Mouse (Mus musculus) CH12.LX (cell line): ENCODE measurements around the gene Tnik. TPM values are rescaled to one million over a fixed set of nuclear protein-coding genes. Genes with fewer than 3 reads are reported as not detected.

Experiments used
- DNase-seq: peaks from one replicate; pipeline ENCODE4 v3.0.0-alpha.2; 2013; ENCODE audit errors: extremely low read depth
- H3K27ac ChIP-seq: 2 replicates; pipeline ENCODE4 v1.5.1; 2012; ENCODE audit warnings: low read depth, mild to moderate bottlenecking, control low read depth, moderate library complexity; ENCODE audit not compliant: insufficient read depth
- H3K27me3 ChIP-seq: replicated peaks from 2 replicates; pipeline ENCODE3; 2012; ENCODE audit warnings: inconsistent platforms
- H3K36me3 ChIP-seq, 2 experiments: replicated peaks in 1 of 2; 2 replicates each; pipeline versions ENCODE3 to v1.6.1; 2012; ENCODE audit warnings: inconsistent platforms in 1 of 2, low read length in 1 of 2, mild to moderate bottlenecking in 1 of 2, mixed read lengths in 1 of 2, moderate library complexity in 1 of 2; ENCODE audit not compliant: control insufficient read depth in 1 of 2, insufficient read depth in 1 of 2
- H3K4me1 ChIP-seq, 2 experiments: 2 replicates each; pipeline ENCODE4 v1.6.1; 2012; ENCODE audit warnings: inconsistent platforms in 1 of 2, moderate library complexity in 1 of 2; ENCODE audit not compliant: insufficient read depth in 2 of 2, control insufficient read depth in 1 of 2
- H3K4me2 ChIP-seq: 2 replicates; pipeline ENCODE4 v1.6.1; 2012; ENCODE audit warnings: low read depth, mild to moderate bottlenecking, control low read depth; ENCODE audit not compliant: poor library complexity, insufficient read depth, severe bottlenecking
- H3K4me3 ChIP-seq, 3 experiments: fragments of 150-350 bp in 1 of 3; sonication (generic) in 1 of 3; replicated peaks in 1 of 3; 2 replicates each; pipeline versions ENCODE3 to v1.5.1; 2011 to 2012; ENCODE audit warnings: low read depth in 2 of 3, low read length in 2 of 3, mild to moderate bottlenecking in 2 of 3, moderate library complexity in 2 of 3, control low read depth in 1 of 3, improper control_type of control experiment in 1 of 3, inconsistent platforms in 1 of 3, mixed read lengths in 1 of 3; ENCODE audit not compliant: poor library complexity in 1 of 3
- H3K79me2 ChIP-seq: replicated peaks from 2 replicates; pipeline ENCODE4 v1.6.1; 2012; ENCODE audit warnings: mild to moderate bottlenecking, moderate library complexity; ENCODE audit not compliant: control insufficient read depth, poor library complexity, insufficient read depth, severe bottlenecking; ENCODE audit errors: extremely low read depth
- H3K9ac ChIP-seq: 2 replicates; pipeline ENCODE4 v1.6.1; 2012; ENCODE audit warnings: low read depth, mild to moderate bottlenecking, control low read depth, moderate library complexity; ENCODE audit not compliant: insufficient read depth
- H3K9me3 ChIP-seq: replicated peaks from 2 replicates; pipeline ENCODE3; 2012; ENCODE audit warnings: low read length, inconsistent platforms, mixed read lengths
- CHD1 ChIP-seq: IDR thresholded peaks from 2 replicates; pipeline ENCODE4 v1.6.1; 2012; ENCODE audit warnings: low read depth, low read length, improper control_type of control experiment, inconsistent platforms
- CHD2 ChIP-seq: IDR thresholded peaks from 2 replicates; pipeline ENCODE4 v1.6.1; 2011; ENCODE audit warnings: low read length, improper control_type of control experiment
- ELF1 ChIP-seq: IDR thresholded peaks from 2 replicates; pipeline ENCODE4 v1.6.1; 2014; ENCODE audit warnings: low read depth, mild to moderate bottlenecking, inconsistent platforms, low read length, improper control_type of control experiment
- ETS1 ChIP-seq: conservative IDR thresholded peaks from 2 replicates; pipeline ENCODE4 v1.6.1; 2012; ENCODE audit warnings: low read depth, mild to moderate bottlenecking, inconsistent platforms, low read length, improper control_type of control experiment, moderate library complexity
- HCFC1 ChIP-seq: IDR thresholded peaks from 2 replicates; pipeline ENCODE4 v1.6.1; 2012; ENCODE audit warnings: low read depth, mild to moderate bottlenecking, inconsistent platforms, low read length, improper control_type of control experiment
- JUN ChIP-seq: IDR thresholded peaks from 2 replicates; pipeline ENCODE4 v1.6.1; 2011; ENCODE audit warnings: low read depth, mild to moderate bottlenecking, low read length, improper control_type of control experiment, moderate library complexity; ENCODE audit not compliant: insufficient read depth
- MAX ChIP-seq: IDR thresholded peaks from 2 replicates; pipeline ENCODE4 v1.6.1; 2011; ENCODE audit warnings: low read length, improper control_type of control experiment
- MEF2A ChIP-seq: IDR thresholded peaks from 2 replicates; pipeline ENCODE4 v1.6.1; 2014; ENCODE audit warnings: low read depth, mild to moderate bottlenecking, inconsistent platforms, low read length, improper control_type of control experiment, borderline replicate concordance
- MXI1 ChIP-seq: IDR thresholded peaks from 2 replicates; pipeline ENCODE4 v1.6.1; 2011; ENCODE audit warnings: mild to moderate bottlenecking, low read depth, low read length, improper control_type of control experiment
- MYC ChIP-seq: IDR thresholded peaks from 2 replicates; pipeline ENCODE4 v1.6.1; 2011; ENCODE audit warnings: low read depth, mild to moderate bottlenecking, improper control_type of control experiment, low read length
- PAX5 ChIP-seq: IDR thresholded peaks from 2 replicates; pipeline ENCODE4 v1.6.1; 2012; ENCODE audit warnings: low read length, inconsistent platforms, mixed read lengths
- POLR2A ChIP-seq: IDR thresholded peaks from 2 replicates; pipeline ENCODE4 v1.6.1; 2011; ENCODE audit warnings: low read depth, mild to moderate bottlenecking, improper control_type of control experiment, low read length
- RCOR1 ChIP-seq: conservative IDR thresholded peaks from 2 replicates; pipeline ENCODE4 v1.6.1; 2012; ENCODE audit warnings: low read depth, mild to moderate bottlenecking, inconsistent platforms, low read length, improper control_type of control experiment
- USF1 ChIP-seq: IDR thresholded peaks from 2 replicates; pipeline ENCODE4 v1.6.1; 2014; ENCODE audit warnings: low read depth, mild to moderate bottlenecking, inconsistent platforms, low read length, improper control_type of control experiment
- USF2 ChIP-seq: conservative IDR thresholded peaks from 2 replicates; pipeline ENCODE4 v1.6.1; 2011; ENCODE audit warnings: low read depth, low read length, improper control_type of control experiment
- ZC3H11A ChIP-seq: IDR thresholded peaks from 2 replicates; pipeline ENCODE4 v1.6.1; 2012; ENCODE audit warnings: low read depth, mild to moderate bottlenecking, inconsistent platforms, low read length, improper control_type of control experiment
- ZKSCAN1 ChIP-seq: IDR thresholded peaks from 2 replicates; pipeline ENCODE4 v1.6.1; 2012; ENCODE audit warnings: low read depth, inconsistent platforms, low read length, improper control_type of control experiment, borderline replicate concordance
- dilution Hi-C: fragments of 300-500 bp; cut with MboI; formaldehyde crosslinking; loops from 2 replicates; pipeline ENCODE4 v1.14.3; 2020; ENCODE audit warnings: low sequenced_read_pairs; ENCODE audit not compliant: extremely low pct_unique_long_range_greater_than_20kb, extremely low pct_ligation_motif_present
- in situ Hi-C: fragments of 300-500 bp; cut with MboI; formaldehyde crosslinking; loops from 3 replicates; pipeline ENCODE4 v1.14.3; 2019; ENCODE audit warnings: low sequenced_read_pairs, low pct_ligation_motif_present, low pct_unique_long_range_greater_than_20kb, mixed read lengths
- polyA plus RNA-seq: library from polyadenylated mRNA; unstranded; fragments of >175 nt; gene quantifications from 2 replicates; pipeline ENCODE4 v1.2.1, GENCODE M21; 2012; ENCODE audit warnings: low read depth; ENCODE audit not compliant: insufficient read length
- total RNA-seq, 2 experiments: library from RNA; depleted of rRNA; stranded (reverse); fragments of 300-350 nt in 1 of 2; fragments of >200 nt in 1 of 2; gene quantifications; 2 replicates each; pipeline ENCODE4 v1.2.3; 2012 to 2014

Gene Tnik
- total and polyA plus RNA-seq, 3 experiments = 0.08 TPM; not detected in 2

DNA sequence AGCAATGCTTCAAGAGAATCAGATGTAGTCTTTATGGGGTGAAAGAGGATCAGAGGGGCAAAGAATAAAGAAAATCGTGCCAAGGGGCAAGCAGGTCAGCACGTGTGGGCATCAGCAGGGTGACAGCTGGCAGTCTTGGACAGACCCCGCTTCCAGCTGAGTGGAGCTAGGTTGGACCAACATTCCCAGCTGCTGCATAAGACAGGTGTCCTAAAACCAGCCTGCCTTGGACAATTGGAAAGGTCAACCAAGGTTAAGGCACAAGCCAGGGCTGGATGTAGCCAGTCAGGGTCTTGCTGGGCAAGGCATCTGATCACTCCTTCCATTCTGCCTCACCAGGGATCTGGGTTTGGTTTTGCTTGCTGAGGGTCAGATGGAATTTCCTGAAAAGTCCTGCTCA, 43.0 kb upstream of the Tnik start:
- no peaks in the 10 kb centered on the region for H3K27me3 ChIP-seq
- no peak overlapping the region for H3K27ac ChIP-seq
- H3K79me2 ChIP-seq = no peaks in the 10 kb centered on the region
- no peaks in the 10 kb centered on the region for H3K36me3 ChIP-seq
- H3K4me1 ChIP-seq = no peaks in the 10 kb centered on the region
- no peak overlapping the region for H3K4me2 ChIP-seq
- in situ Hi-C loops (no loop called here), dilution Hi-C loops (no loop called here)
- no peak overlapping the region for H3K9ac ChIP-seq
- no peak overlapping the region for H3K4me3 ChIP-seq
- peaks cover 81% of the 10 kb centered on the region for H3K9me3 ChIP-seq
- DNase-seq = no peak
- no peak for TF ChIP-seq MYC
- TF ChIP-seq POLR2A = no peak
- no peak for TF ChIP-seq ETS1
- no peak for TF ChIP-seq JUN
- no peak for TF ChIP-seq MXI1
- TF ChIP-seq CHD2 = no peak
- no peak for TF ChIP-seq RCOR1
- no peak for TF ChIP-seq USF1
- no peak for TF ChIP-seq MEF2A
- no peak for TF ChIP-seq ZC3H11A
- TF ChIP-seq CHD1 = no peak
- TF ChIP-seq PAX5 = no peak
- no peak for TF ChIP-seq HCFC1
- TF ChIP-seq ZKSCAN1 = no peak
- no peak for TF ChIP-seq ELF1
- no peak for TF ChIP-seq MAX
- no peak for TF ChIP-seq USF2

GRCm38 (mm10) chr3:28224437-28225356, 38.3 kb upstream of the Tnik start:
- H3K79me2 ChIP-seq = no peaks in the 10 kb centered on the region
- DNase-seq = no peak
- no peak for TF ChIP-seq USF2
- TF ChIP-seq, all 38 proteins: peak for 0
- in situ Hi-C loops = no loop called here
- no peak overlapping the region for H3K9ac ChIP-seq
- H3K4me3 ChIP-seq = no peak overlapping the region
- no peaks in the 10 kb centered on the region for H3K36me3 ChIP-seq
- H3K4me2 ChIP-seq = no peak overlapping the region
- no peak overlapping the region for H3K27ac ChIP-seq
- dilution Hi-C loops = no loop called here
- H3K4me1 ChIP-seq = no peaks in the 10 kb centered on the region
- peaks cover 73% of the 10 kb centered on the region for H3K9me3 ChIP-seq
- H3K27me3 ChIP-seq = no peaks in the 10 kb centered on the region
